Mouse (Mus musculus): Measurements from ENCODE around the gene Ttc41.
A peak's percentile ranks its signal among the peaks of the same experiment; 100 is the strongest.
"Not testable (repeated sequence)": the region's sequence is repeated elsewhere in the genome, so short reads cannot be mapped to it uniquely, and the experiment has no call there.

Gene Ttc41

GRCm38 (mm10) chr10:86705318-86705921 lies at the start of gene Ttc41, which contains the start of gene Hsp90b1:
Ttc41 (plus strand) TSS chr10:86705811.
Hsp90b1 (minus strand) TSS chr10:86705509.
- peak; percentile 99 for DNase-seq (ENCODE audit: low spot score)

DNA sequence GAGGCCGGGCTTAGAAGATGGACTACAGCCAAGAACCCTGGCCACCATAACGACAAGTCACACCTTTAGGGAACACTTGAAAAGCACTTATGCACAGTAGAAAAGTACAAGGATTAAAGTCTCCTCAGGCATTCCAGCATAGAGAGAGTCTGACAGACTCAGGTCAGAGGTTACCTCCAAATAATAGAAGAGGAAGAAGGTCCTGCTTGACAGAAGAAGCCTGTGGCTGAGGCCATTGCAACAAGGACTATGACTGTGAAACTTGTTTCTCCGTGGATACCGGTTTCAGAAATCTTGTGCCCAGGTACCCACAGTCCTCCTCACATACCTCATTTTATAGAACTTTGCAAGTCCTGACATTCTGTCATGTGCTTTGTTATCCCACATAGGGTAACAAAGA lies 35.1 kb upstream of the Ttc41 start:
- DNase-seq (ENCODE audit: low spot score): not testable (repeated sequence)

DNA sequence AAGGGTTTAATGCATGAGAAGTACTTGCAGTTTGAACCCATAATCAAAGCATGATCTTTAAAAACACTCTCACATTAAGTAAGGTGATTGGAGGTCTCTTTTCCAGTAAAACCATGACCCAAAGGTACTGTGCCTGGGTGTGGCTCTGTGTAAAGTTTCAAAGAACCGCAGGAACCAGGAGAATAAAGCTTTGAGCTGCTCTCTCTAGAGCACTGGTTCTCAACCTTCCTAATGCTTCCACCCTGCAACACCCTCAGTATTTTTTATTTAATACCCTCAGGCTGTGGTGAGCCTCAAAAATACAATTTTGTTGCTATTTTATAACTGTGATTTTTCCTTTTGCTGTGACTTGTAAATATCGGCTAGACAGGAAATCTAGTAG lies 20.8 kb upstream of the Ttc41 start:
- DNase-seq (ENCODE audit: low spot score): not testable (repeated sequence)

DNA sequence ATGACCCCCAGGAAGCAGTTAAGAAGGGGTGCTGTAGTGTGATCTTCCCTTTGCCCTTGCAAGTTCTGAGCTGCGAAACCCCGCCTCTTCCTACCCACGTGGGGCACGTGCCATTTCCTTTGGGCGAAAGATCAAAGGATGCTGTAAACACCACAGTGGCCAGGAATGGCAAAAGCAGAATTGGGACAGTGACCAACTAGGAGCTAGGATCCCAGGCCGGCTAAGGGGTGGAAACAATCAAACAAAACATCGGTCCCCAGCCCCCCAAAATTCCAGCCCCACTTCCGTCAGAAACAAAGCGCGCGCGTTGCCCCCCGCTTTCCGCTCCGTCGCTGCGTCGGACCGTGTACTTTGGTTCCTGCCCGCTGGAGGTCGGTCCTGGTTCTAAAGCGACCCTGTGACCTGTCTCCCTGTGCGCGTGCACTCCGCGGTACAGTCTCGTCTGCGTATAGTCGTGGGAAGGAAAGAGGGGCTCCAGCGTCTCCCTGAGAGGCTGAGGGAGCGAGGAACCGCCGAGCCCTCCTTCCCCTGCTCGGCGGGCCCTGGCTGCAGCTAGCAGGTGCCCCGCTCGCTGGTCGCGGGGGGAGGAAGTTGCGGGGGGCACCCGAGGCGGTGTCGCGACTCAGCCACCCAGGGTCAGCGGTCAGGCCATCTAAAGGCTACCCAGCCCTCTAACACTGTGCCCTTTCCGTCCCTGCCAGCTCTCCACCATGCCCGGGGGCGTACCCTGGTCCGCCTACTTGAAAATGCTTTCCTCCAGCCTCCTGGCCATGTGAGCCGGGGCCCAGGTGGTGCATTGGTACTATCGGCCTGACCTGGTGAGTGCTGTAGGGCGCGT lies 20.2 kb upstream of the Ttc41 start:
- DNase-seq (ENCODE audit: low spot score): peak; percentile 87

DNA sequence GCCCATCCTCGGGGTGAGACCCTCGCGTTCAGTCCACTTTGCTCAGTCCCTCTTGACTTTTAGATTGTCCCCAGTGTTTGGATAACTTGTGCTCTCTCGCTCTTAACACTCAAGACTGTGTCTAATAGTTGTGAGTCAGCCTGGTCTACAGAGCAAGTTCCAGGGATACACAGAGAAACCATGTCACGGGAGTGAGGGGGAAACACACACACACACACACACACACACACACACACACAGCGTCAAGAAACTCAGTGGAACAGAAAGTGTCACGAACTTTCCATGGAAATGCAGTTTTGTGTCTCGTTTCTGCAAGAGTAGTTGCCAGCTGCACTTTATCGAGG lies 19.6 kb upstream of the Ttc41 start:
- not testable (repeated sequence) for DNase-seq (ENCODE audit: low spot score)

DNA sequence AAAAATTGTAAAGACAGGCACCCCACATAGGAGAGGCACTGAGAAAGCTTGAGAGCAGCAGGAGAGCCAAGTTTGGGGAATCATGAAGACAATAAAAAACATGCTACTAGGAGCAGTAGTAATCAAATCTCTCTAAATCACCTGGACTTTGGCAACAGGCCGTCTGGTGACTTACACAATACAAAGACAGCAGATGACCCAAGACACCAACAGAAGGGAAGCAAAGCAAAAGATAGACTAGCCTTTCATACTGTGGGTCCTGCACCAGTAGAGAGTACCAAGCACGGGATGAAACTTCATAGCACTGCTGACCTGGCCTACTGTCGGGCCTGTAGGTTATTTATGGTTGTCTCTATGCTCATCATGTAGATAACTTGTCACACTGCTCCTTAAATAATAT lies 5.4 kb upstream of the Ttc41 start:
- DNase-seq (ENCODE audit: low spot score): no peak

DNA sequence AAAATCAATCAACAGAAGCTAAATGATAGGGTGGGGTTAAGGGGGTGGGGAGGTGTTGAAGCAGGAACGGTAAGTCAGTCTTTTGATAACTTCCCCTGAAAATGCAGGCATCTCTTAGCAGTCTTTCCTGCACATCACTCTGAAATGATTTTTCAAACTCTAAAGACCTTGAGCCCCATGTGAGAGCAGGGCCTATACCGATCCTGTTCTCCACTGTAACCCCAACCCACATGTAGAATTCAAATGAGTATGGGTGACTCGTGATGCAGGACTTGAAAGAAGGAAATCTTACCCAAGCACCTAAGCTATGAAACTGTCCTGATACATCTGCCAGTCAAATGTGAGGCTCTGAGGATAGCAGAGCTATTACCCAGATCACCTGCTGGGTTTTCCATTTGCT lies 4.6 kb upstream of the Ttc41 start:
- DNase-seq (ENCODE audit: low spot score): no peak

DNA sequence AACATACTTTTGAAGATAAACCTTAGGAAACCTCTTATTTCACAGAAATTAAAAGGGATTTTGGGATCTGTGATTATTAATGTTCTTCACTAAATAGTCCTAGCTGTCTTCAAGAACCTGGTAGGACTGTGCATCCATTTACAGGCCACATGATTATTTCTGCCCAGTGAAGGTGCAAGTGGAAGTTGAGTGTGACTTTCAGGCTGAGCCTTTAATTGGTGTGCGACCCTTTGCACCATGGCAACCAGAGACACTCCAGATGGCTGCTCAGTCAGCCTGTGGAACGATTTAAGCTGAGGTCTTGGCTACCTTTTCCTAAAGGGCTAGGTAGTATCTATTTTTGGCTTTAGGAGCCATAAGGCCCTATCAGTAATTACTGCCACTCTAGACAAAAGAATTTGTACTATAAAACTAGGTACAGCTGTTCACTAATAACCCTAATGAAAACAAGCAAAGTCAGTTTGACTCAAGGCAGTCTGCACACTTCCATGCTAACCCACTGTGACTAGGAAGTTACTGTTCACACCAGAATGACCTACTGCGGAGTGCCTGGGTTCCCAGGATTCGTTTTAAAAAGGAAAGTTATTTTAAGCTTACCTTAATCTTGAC lies 3.2 kb upstream of the Ttc41 start:
- peak; percentile 29 for DNase-seq (ENCODE audit: low spot score)

DNA sequence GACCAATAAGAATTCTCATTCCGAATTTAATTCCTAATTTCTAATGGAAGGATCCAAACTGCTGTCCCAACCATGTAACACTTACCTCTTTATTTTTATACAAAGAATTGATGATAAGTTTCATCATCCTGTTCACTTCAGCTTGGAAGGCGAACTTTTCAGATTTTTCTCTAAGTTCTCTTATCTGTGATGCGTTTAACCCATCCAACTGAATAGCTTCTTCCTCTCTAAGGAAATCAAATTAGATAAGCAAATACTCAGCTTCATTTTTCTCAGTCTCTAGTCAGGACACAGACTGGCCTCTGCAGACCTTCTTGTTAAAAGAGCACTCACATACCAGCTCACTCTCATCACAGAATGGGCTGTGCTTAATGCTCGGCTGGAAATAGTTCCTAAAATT lies 2.2 kb upstream of the Ttc41 start:
- no peak for DNase-seq (ENCODE audit: low spot score)

- DNase-seq (ENCODE audit: low spot score): no peak
These were observed 1.5 kb upstream of the Ttc41 start for GRCm38 (mm10) chr10:86704141-86704540.

GRCm38 (mm10) chr10:86704589-86705191 lies 921 bp upstream of the Ttc41 start:
- peak; percentile 58 for DNase-seq (ENCODE audit: low spot score)

GRCm38 (mm10) chr10:86705922-86706752 lies 526 bp downstream of the Ttc41 start:
- DNase-seq (ENCODE audit: low spot score): peak; percentile 97

DNA sequence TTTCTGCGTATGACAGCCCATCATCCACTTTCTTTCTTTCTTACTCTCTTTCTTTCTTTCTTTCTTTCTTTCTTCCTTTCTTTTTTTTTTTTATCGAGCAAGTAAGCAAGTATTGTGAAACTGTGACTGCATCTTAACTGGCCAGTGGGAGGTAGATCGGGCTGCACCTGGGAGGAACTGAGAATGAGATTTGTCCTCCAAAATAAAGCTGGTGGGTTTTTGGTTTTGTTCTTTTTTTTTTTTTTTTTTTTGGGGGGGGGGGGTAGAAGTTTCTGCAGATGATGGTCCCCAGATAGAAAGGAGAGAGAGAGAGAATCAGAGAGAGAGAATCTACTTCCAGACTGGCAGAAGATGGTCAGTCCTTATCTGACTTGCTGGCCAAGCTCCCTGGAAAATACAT lies 1.5 kb downstream of the Ttc41 start:
- no peak for DNase-seq (ENCODE audit: low spot score)

GRCm38 (mm10) chr10:86712156-86712555 lies 6.5 kb downstream of the Ttc41 start:
- DNase-seq (ENCODE audit: low spot score): no peak

DNA sequence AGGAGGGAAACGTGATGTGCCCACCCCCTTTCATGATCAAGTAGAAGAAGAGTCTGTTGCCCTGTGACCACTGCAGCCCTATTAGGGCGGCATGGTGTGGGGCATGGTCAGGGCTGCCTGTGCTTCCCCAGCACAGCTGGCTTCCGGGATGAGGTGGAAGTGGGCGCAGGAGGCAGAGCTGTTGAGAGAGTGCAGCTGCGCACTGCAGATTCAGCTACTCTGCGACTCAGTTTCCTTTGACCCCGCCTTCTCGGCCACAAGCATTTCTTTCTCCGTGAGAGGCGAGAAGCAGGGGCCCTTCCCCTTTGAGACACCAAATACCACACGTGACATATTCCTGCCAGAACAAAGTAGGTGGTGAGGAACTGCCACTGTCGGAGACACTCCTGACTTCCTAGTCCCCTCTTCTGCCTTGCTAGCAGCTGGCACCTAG lies 22.0 kb downstream of the Ttc41 start:
- peak; percentile 73 for DNase-seq (ENCODE audit: low spot score)

GRCm38 (mm10) chr10:86728176-86728575 lies 22.6 kb downstream of the Ttc41 start:
- no peak for DNase-seq (ENCODE audit: low spot score)

DNA sequence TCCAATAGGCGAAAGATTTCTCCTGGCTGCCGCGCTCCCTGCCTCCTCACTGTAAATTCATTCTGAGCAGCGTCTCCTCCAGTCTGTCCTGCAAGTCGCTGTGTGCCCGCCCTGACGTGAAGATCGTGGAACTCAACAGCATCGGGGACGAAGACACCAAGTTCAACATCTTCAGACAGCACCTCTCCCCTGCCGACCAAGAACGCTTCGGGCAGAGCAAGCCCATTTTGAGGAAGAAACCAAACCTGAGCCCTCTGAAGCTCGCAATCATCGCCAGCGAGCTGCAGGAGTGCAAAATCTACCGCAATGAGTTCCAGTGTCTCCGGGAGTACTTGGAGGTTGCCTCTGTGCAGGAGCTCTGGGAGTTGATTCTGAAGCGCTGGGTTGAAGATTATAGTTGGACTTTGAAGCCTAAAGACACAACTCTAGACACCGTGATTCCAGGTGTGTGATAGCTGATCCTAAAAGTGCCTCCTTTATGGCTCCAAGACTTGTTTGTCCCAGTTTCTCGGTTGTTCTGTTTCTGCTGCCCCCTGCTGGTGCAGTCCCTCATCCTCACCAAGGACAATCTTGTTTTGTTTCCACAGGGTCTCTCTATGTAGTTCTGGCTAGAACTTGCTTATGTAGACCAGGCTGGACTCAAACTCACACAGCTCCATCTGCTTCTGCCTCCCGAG lies 25.4 kb downstream of the Ttc41 start:
- peak; percentile 93 for DNase-seq (ENCODE audit: low spot score)

DNA sequence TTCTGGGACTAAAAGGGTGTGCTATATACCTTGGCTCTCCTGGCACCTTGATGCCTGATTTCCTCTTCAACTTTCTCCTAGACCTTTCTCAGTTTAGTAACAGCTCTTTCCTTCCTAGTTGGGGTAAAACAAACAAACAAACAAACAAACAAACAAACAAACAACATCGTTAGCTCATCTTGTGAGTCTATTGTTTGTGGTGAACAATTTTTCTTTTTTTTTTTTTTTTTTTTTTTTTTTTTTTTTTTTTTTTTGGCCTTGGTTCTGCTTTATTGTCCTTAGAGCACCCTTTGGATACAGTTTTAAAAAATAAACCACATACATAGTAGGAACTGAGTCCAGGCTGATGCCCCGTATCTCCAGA lies 25.9 kb downstream of the Ttc41 start:
- no peak for DNase-seq (ENCODE audit: low spot score)

GRCm38 (mm10) chr10:86735036-86735435 lies 29.4 kb downstream of the Ttc41 start:
- no peak for DNase-seq (ENCODE audit: low spot score)

DNA sequence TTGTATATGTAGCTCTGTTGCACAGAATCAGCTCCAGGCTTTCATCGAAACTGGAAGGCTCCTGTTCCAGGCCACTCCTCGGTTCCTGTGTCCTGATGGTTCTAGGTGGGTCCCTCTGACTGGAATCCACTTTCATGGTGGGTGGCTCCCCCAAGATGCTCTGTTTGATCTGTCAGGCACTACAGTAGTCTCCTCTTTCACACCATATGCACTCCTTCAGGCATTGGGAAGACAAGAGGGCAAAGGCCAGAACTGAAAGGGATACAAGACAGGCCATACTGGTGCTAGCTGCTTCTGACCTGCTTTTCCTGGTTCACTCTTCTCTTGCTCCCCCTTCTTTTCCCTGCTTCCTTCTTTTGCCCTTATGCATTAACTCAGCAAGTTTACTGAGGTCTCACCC lies 37.3 kb downstream of the Ttc41 start:
- no peak for DNase-seq (ENCODE audit: low spot score)

GRCm38 (mm10) chr10:86744306-86744705 lies 38.7 kb downstream of the Ttc41 start:
- no peak for DNase-seq (ENCODE audit: low spot score)
